Mouse (Mus musculus): Measurements from ENCODE around the gene Ndufab1.

Gene Ndufab1

GRCm38 (mm10) chr7:122067517-122068381, 33.9 kb downstream of the Ndufab1 start:
- DNase-seq (ENCODE audit: low spot score) = no peak

- peak; percentile 90 for DNase-seq (ENCODE audit: low spot score)
Measured at GRCm38 (mm10) chr7:122066945-122067516, 34.7 kb downstream of the Ndufab1 start, which contains the start of the genes Ubfd1 and Ears2. TSS of gene Ubfd1 (plus strand) at chr7:122067175. TSS of gene Ears2 (minus strand) at chr7:122067263.

GRCm38 (mm10) chr7:122066102-122066944, 35.4 kb downstream of the Ndufab1 start:
- DNase-seq (ENCODE audit: low spot score) = no peak

GRCm38 (mm10) chr7:122065656-122066055, 36.0 kb downstream of the Ndufab1 start:
- DNase-seq (ENCODE audit: low spot score) = no peak

DNA sequence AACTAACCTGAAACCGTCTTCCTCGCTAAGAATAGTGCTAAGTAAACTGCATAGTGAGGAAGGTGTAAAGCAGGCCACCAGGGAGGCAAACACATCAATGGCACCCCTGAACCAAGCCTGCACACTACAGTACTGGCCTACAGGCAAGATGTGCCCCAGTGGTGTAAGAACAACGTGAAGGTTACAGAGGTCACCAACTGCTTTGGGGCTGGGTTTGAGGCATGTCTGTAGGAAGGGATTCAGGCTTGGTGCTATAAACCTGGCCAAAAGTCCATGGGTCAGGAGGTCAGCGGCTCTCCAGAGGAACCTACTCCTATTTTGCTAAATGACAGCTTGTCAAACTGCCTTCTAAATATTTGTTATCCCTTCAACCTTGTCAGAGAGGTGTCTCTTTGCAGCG, 45.1 kb downstream of the Ndufab1 start:
- no peak for DNase-seq (ENCODE audit: low spot score)

- DNase-seq (ENCODE audit: low spot score) = no peak
Measured at GRCm38 (mm10) chr7:122050834-122051233, 50.9 kb downstream of the Ndufab1 start.

DNA sequence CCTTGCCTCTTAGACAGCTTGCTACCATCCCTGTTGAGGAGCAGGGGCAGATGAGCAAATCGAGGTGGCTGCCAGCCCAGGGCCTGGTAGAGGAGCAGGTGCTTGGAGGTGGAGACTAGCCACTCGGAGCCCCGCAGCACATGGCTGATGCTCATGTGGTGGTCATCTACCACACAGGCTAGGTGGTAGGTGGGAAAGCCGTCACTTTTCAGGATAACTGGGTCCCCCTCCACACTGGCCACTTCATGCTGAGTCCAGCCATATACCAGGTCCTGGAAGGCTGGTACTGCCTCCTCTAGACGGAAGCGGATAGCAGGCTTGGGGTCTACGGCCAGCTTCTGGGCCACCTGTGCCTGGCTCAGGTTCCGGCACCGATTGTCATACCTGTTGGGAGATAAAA, 53.5 kb downstream of the Ndufab1 start:
- no peak for DNase-seq (ENCODE audit: low spot score)

DNA sequence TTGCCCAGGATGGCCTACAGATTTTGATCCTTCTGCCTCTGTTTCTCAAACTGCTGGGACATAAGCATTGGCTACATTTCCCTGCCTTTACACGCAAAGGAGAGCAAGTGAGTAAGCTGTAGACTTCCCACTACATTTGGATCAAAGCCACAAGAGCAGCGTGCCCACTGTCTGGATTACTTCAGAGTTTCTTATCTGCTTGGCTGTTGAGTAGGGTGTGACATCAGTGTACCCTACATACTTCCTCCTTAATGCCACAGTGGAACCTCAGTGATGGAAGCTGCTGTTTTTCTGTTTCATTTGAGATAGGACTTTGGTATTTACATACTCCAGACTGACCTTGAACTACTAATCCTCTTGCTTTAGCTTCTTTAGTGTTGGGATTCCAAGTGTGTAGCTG, 54.9 kb downstream of the Ndufab1 start:
- no peak for DNase-seq (ENCODE audit: low spot score)

GRCm38 (mm10) chr7:122045711-122046110, 56.0 kb downstream of the Ndufab1 start:
- DNase-seq (ENCODE audit: low spot score) = no peak

GRCm38 (mm10) chr7:122045181-122045634, 56.5 kb downstream of the Ndufab1 start:
- DNase-seq (ENCODE audit: low spot score) = no peak

DNA sequence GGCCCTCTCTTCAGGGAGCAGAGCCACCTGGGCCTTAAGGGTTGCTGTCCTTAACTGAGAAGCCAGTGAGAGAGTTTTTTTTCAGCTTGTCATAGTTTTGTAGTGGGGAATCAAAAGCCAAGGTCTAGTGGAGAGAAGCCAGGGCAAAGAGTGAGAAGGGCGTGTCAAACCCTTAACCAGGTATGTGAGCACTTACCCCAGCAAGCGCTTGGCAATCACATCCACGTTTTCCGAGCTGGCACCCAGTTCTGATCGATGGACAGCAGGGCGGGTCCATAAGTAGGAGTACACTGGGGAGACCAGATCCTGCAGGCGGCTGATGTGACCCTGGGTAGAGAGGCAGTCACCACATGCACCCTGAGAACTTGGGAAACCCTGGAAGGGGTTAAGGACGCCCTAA, 57.6 kb downstream of the Ndufab1 start:
- no peak for DNase-seq (ENCODE audit: low spot score)

Data from ovary, postnatal 10 days (tissue).